Mouse (Mus musculus) liver, embryonic 14.5 days (tissue): ENCODE measurements at regions not wholly inside any gene's neighbourhood (a gene's known extent, or its start where the extent isn't known, plus 50 kb on each side); places are given as distances from the start of the nearest gene placed in this dataset.

Experiments used
- CTCF ChIP-seq: IDR thresholded peaks from 2 replicates; pipeline ENCODE4 v1.5.1; 2016; ENCODE audit warnings: antibody characterized with exemption, low read depth, control low read depth
- EP300 ChIP-seq: IDR thresholded peaks from 2 replicates; pipeline ENCODE4 v1.6.1; 2016; ENCODE audit warnings: antibody characterized with exemption, low read depth

DNA sequence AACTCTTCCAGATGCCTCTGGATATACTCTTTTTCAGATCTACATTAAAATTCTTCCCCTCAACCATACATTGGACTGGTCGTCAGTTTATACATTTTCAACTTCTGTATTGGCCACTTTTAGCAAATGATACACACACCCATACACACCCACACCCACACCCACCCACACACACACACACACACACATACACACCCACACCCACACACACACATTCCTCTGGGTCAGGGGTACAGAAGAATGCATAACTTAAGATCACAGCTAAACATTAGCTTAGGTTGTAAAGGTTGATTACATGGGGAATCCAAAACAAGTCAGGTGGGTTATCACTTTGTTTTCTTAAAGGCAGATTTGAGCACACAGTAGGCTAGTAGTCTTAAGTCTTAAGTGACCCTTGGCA, 75.9 kb upstream of the Gm6657 start:
- TF ChIP-seq CTCF (no peak), EP300 (no peak)
